Mouse (Mus musculus): ENCODE results near the gene Igf2.

Igf2 gene

DNA sequence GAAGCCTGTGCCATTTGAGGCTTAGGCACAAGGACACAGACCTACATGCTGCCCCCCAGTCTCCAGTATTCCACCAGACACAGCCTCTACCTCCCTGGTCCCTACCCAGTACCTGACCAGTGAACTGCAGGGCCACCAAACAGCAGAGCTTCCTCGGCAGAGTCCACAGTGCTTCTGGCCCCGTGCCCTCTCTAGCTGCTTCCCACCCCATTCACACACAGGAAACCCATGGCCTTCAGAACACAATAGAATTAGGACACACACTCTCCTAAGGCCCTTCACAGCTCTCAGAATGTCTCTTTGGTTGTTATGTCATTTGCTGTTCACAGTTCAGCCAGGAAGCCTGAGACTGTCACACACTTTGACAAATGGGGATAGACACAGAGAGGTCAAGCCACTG is at the start of gene Igf2:
TSS of gene Igf2 (minus strand) at position 158 of the 400 bp plus-strand sequence.
- DNase-seq (ENCODE audit: extremely low spot score), result peak; percentile 5

DNA sequence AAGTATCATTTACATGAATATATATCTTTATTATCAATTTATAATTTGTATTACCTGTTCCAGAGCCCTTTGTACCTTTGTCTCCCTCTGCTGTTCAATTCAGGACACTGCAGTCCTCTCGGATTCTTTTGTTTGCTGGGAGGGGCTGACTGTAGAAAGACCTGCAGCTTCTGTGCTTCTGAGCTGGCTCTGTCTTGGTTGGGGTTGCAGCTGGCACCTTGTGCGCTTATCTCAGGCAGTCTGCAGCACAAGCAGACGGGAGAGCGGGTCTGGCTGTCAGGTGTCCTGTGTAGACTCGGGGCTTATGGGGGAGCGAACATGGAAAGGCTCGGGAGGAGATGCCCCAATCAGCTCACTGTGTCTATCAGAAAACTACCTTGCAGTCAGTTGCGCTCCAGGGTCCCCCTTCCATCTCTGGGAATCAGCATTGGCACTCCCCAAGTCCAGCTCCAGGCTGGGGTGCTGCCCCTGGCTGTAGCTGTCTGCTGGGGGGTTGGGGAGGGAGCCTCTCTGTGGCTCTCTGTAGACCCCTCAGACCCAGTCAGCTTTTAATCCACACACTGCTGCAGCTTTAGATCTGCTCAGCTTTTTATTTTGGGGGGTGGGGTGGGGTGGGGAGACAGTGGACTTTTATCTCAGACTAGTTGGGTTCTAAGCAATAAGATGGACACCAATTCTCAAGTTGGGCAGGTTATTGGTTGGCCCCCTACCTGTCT is 48.3 kb upstream of the Igf2 start:
- peak; percentile 67 for DNase-seq (ENCODE audit: extremely low spot score)

- DNase-seq (ENCODE audit: extremely low spot score), result no peak
These were observed 40.3 kb upstream of the Igf2 start for GRCm38 (mm10) chr7:142706873-142707272.

DNA sequence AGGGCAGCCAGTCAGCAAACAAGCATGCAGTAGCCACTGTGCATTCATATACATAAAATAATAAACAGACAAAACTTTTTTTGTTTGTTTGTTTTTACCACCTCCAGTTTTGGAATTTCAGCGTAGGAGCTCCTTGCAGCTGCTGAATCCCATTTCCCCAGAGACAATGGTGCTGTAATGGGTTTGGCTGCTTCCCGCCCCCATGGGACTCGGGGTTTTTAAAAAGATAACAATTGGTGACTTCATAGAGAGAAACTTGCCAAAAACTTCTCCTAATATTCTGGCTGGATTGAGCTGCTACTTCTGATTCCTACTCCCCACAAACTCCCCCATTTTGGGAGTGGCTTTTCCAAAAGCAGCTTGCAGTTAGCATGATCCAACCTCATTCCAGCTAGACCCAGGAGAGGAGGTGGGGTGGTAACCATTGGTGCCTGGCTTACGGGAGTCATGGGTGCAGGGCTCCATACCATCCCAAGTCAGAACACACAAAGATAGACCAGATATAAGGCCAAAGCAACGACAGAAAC is 32.8 kb upstream of the Igf2 start:
- DNase-seq (ENCODE audit: extremely low spot score), result no peak

DNA sequence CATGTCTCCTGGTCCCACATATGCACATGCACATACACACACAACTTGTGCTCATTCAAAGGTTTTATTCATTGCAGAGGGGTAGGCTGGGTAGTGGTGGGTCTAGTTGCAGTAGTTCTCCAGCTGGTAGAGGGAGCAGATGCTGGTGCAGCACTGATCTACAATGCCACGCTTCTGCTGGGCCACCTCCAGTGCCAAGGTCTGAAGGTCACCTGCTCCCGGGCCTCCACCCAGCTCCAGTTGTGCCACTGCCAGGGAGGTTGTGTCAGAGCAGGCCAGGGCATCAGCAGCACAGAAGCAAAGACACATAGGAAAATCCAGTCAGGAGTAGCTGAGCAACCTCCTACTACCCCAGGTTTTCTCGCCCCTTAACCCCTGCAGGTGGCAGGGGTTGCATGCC is 12.0 kb upstream of the Igf2 start:
- DNase-seq (ENCODE audit: extremely low spot score), result no peak

GRCm38 (mm10) chr7:142675644-142676043 is 9.0 kb upstream of the Igf2 start:
- DNase-seq (ENCODE audit: extremely low spot score), result peak; percentile 66

DNA sequence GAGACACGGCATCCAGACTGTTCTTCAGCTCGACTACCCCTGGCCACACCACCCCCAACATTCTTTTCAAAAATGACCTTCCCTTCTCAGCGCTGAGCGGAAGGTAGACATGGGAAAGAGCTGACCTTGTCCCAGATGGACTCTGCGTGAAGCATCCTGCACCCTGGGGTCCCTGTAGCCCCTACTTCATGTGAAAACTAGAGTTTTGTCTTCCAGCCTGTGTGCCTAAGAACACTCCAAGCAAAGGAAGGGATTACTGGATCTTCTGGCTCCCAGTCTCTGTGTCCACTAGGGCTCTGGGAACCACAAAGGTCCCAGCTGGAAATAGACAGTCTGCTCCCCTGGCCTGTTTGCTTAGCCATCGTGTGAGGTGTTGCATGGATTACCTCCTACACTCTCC is 8.5 kb upstream of the Igf2 start:
- no peak for DNase-seq (ENCODE audit: extremely low spot score)

GRCm38 (mm10) chr7:142672120-142672519 is 5.5 kb upstream of the Igf2 start:
- peak; percentile 60 for DNase-seq (ENCODE audit: extremely low spot score)

- no peak for DNase-seq (ENCODE audit: extremely low spot score)
These were observed 4.5 kb upstream of the Igf2 start for GRCm38 (mm10) chr7:142671067-142671466.

- peak; percentile 3 for DNase-seq (ENCODE audit: extremely low spot score)
These were observed 3.4 kb upstream of the Igf2 start, which contains the start of gene Gm49394 for GRCm38 (mm10) chr7:142669751-142670625. Gene Gm49394 (minus strand): TSS chr7:142669942.

- no peak for DNase-seq (ENCODE audit: extremely low spot score)
These were observed 1.7 kb upstream of the Igf2 start for GRCm38 (mm10) chr7:142668328-142668727.

- DNase-seq (ENCODE audit: extremely low spot score), result no peak
These were observed 905 bp upstream of the Igf2 start for GRCm38 (mm10) chr7:142667521-142667920.

DNA sequence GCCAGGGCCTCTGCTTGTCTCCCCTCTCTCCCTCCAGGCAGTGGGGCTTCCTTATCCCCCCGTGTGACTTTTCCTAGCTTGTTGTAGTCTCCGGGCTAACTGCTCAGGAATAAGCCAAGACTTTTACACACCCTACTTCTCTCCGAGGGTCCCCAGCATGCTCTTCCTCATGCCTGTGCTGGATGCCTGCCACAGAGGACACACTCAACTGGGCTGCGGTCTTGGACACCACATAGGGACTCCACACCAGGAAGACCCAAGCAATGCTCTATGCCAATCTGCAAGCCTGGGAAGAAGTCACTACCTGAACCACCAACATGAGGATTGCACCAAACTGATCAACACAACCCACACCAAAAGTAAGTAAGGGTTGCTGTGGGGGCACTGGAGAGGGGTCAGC is 507 bp downstream of the Igf2 start:
- no peak for DNase-seq (ENCODE audit: extremely low spot score)

- peak; percentile 3 for DNase-seq (ENCODE audit: extremely low spot score)
These were observed 1.3 kb downstream of the Igf2 start for GRCm38 (mm10) chr7:142665364-142665763.

DNA sequence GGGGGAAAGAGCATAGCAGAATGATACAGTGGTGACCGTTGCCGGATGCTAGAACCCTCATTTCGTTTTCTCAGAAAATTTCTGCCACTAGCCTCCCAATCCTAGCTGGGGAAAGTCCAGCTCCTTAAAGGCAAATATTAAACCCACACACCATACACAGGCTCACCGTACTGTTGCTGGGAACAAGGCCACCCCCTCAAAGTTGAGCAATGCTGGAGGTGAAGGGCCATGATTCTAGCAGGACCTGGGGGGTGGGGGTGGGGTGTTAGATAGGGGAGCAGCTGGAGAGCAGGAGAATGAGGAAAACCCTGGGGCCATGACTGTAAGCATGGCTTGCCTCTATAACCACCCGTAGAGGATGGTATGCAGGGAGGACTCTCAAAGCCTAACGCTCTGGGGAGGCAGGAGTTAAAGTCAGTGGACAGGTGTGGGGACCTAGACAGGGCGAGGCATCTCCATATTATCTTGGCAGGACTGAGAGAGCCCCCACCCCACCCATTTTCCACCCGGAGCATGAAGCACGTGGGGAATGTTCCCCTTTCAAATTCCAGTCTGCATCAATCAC is 2.1 kb downstream of the Igf2 start:
- DNase-seq (ENCODE audit: extremely low spot score), result peak; percentile 45

- peak; percentile 51 for DNase-seq (ENCODE audit: extremely low spot score)
These were observed 2.6 kb downstream of the Igf2 start for GRCm38 (mm10) chr7:142663931-142664421.

- DNase-seq (ENCODE audit: extremely low spot score), result peak; percentile 31
These were observed 3.5 kb downstream of the Igf2 start for GRCm38 (mm10) chr7:142663151-142663550.

GRCm38 (mm10) chr7:142661811-142662210 is 4.8 kb downstream of the Igf2 start:
- peak; percentile 15 for DNase-seq (ENCODE audit: extremely low spot score)

GRCm38 (mm10) chr7:142661046-142661445 is 5.6 kb downstream of the Igf2 start:
- no peak for DNase-seq (ENCODE audit: extremely low spot score)

DNA sequence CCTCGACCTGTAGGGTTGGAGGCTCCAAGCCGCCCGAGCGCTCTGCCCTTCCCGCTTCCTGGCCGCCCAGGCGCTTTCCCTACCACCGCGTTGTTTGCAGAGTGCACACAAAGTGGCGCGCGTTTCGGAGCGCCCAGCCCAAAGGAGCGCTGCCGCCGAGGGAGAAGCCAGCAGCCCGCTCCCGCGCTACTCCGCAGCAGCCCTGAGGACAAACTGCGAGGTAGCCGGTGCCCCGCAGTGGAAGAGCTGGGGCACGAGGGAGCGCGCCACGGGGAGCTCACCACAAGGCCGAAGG is 6.0 kb downstream of the Igf2 start:
- DNase-seq (ENCODE audit: extremely low spot score), result peak; percentile 77

DNA sequence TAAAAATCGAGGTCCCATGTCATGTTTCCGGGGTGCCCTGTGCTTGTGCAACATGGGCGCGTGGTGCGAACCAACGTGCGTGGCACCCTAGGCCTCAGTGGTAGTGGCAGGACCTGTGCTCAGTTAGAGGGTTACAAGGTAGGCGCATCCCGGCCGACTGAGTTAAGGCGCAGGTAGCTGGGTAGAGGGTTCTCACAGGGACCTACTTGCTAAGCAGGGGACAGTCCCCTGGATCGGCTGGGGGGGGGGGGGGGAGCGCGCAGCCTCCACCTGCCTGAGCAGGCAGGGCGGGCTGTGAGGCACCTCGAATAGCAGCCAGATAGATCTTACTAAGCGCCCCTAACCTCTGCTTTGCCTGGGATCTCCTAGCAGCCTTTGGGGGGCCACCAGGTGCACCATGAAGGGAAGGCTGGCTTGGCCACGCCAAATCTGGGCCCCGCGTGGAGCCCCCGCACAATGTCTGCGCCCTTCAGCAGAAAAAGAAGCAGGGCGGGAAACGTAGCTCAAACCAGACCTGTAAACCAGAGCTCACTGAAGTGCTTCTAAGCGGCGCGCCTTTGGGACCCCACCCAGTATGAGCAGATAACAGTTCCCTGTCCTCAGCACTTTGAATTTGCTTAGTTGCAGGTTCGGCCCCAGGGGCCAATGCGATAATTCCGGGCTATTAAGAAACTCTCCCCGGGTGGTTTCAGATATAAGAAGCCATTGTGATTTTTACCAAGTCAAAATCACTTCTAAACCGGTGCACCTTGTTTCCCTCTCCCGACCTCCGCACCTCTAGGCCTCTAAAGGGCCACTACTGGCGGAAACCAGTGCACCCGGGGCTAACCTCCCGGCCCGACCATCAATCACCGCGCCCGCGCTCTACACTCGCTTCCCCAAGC is 6.6 kb downstream of the Igf2 start:
- DNase-seq (ENCODE audit: extremely low spot score), result peak; percentile 52

Measured in embryo, embryonic 9.5 days (tissue).